Mouse (Mus musculus) effector memory CD4-positive, alpha-beta T cell, adult 5 months (primary cell): ENCODE results near the gene Slc44a3. TPM values are rescaled to one million over a fixed set of nuclear protein-coding genes. Genes with fewer than 3 reads are reported as not detected.

ENCODE experiments used
- polyA plus RNA-seq: library from polyadenylated mRNA; unstranded; fragments of 100-300 nt; shearing (Covaris generic); gene quantifications from one replicate; pipeline ENCODE4 v1.2.1, GENCODE M21; 2017

The Slc44a3 gene
- polyA plus RNA-seq: not detected

GRCm38 (mm10) chr3:121532176-121532575 lies at the start of gene Slc44a3:
Gene Slc44a3 (minus strand): TSS chr3:121532404.

DNA sequence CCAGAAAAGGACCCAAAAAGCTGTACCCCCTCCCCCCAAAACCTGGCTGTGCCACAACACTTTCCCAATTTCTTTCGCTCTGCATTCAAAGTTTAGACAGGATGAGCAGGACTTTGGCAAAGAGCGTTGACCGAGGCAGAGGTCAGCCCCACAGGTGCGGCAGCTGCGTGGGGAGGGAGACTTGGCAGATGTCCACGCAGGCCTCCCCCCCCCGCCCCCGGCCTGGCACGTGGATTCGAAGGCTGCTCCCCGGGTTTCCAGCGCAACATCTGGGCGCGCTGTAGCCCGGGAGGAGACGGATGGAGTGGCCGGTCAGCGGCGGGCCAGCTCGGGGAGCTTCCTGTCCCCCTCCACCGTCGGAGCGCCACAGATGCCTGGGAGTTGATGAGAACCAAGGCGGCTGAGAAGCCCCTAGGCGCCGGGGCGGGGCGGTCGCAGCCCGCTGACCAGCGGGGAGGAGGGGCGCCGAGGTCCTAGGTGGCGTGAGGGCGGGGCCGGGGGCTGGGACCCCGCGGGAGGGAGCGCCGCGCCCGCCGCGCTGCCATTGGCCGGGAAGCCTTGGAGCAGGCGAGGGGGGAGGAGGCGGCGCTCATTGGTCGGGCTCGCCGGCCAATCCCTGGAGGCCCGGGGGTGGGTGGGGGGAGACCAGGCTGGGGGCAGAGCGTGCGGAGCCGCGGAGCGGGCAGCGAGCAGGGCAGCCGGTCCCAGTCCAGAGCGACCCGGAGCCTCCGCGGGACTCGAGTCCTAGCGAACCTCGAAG lies 106.2 kb downstream of the Slc44a3 start, which contains the start of gene Cnn3:
TSS of gene Cnn3 (plus strand) at position 637 of the 760 bp plus-strand sequence.

Other genes starting within 250 kb of the Slc44a3 start
- gene Tmem56, start 249.3 kb downstream of the Slc44a3 start, polyA plus RNA-seq: not detected
- gene Alg14, start 240.6 kb downstream of the Slc44a3 start, polyA plus RNA-seq: 10.3 TPM
- gene Cnn3, start 105.9 kb downstream of the Slc44a3 start, polyA plus RNA-seq: 6.6 TPM
- not detected for gene 4930432M17Rik, start 138.4 kb upstream of the Slc44a3 start, polyA plus RNA-seq
- not detected for gene F3, start 191.1 kb upstream of the Slc44a3 start, polyA plus RNA-seq